Mouse (Mus musculus): ENCODE measurements around the gene Nt5dc2. TPM values are rescaled to one million over a fixed set of nuclear protein-coding genes. Genes with fewer than 3 reads are reported as not detected.

The Nt5dc2 gene
- polyA plus RNA-seq, 1 experiment from 2014 or later = 341 TPM

GRCm38 (mm10) chr14:31173537-31173936 is 42.7 kb downstream of the Nt5dc2 start:
- no peak for ATAC-seq (ENCODE audit: low FRiP score, low read depth)
- H3K4me3 ChIP-seq = no peak overlapping the region
- H3K4me1 ChIP-seq = peaks cover 4% of the 10 kb centered on the region; the same call in 1 of the 2 replicates
- H3K36me3 ChIP-seq = peaks cover 86% of the 10 kb centered on the region
- no peak overlapping the region for H3K27ac ChIP-seq
- no peaks in the 10 kb centered on the region for H3K27me3 ChIP-seq
- no peak overlapping the region for H3K4me2 ChIP-seq (replicated peaks)
- H3K9ac ChIP-seq = no peak overlapping the region
- WGBS = 88% methylated on average over 7 of the region's 7 CpGs
- no peaks in the 10 kb centered on the region for H3K9me3 ChIP-seq

GRCm38 (mm10) chr14:31177287-31177686 is 46.4 kb downstream of the Nt5dc2 start:
- WGBS = 90% methylated on average over 16 of the region's 16 CpGs
- H3K4me1 ChIP-seq = no peaks in the 10 kb centered on the region
- peaks cover 98% of the 10 kb centered on the region for H3K36me3 ChIP-seq
- H3K27me3 ChIP-seq = no peaks in the 10 kb centered on the region
- H3K27ac ChIP-seq = no peak overlapping the region
- no peak overlapping the region for H3K4me3 ChIP-seq
- ATAC-seq (ENCODE audit: low FRiP score, low read depth) = no peak
- no peaks in the 10 kb centered on the region for H3K9me3 ChIP-seq
- no peak overlapping the region for H3K4me2 ChIP-seq (replicated peaks)
- no peak overlapping the region for H3K9ac ChIP-seq

- WGBS = 96% methylated on average over 5 of the region's 5 CpGs
Observed at GRCm38 (mm10) chr14:31177715-31178114, 46.9 kb downstream of the Nt5dc2 start.

GRCm38 (mm10) chr14:31179677-31180365 is 49.0 kb downstream of the Nt5dc2 start:
- no peak for ATAC-seq (ENCODE audit: low FRiP score, low read depth)
- Histone ChIP-seq H3K9ac (no peak overlapping the region), H3K27ac (no peak overlapping the region), H3K4me3 (no peak overlapping the region), H3K4me2 (replicated peaks) (no peak overlapping the region), H3K9me3 (no peaks in the 10 kb centered on the region), H3K4me1 (no peaks in the 10 kb centered on the region), H3K36me3 (peaks cover 98% of the 10 kb centered on the region), H3K27me3 (no peaks in the 10 kb centered on the region)
- WGBS = 93% methylated on average over 12 of the region's 12 CpGs

More at GRCm38 (mm10) chr14:31177715-31178114, 46.9 kb downstream of the Nt5dc2 start:
- H3K9ac ChIP-seq = no peak overlapping the region
- peaks cover 98% of the 10 kb centered on the region for H3K36me3 ChIP-seq
- no peak for ATAC-seq (ENCODE audit: low FRiP score, low read depth)
- no peaks in the 10 kb centered on the region for H3K4me1 ChIP-seq
- no peaks in the 10 kb centered on the region for H3K9me3 ChIP-seq
- H3K27me3 ChIP-seq = no peaks in the 10 kb centered on the region
- no peak overlapping the region for H3K4me3 ChIP-seq
- H3K4me2 ChIP-seq (replicated peaks) = no peak overlapping the region
- H3K27ac ChIP-seq = no peak overlapping the region

- Histone ChIP-seq H3K27ac (no peak overlapping the region), H3K9me3 (no peaks in the 10 kb centered on the region), H3K4me2 (replicated peaks) (no peak overlapping the region), H3K4me3 (no peak overlapping the region), H3K4me1 (no peaks in the 10 kb centered on the region), H3K27me3 (no peaks in the 10 kb centered on the region), H3K36me3 (peaks cover 98% of the 10 kb centered on the region), H3K9ac (no peak overlapping the region)
- WGBS = 78% methylated on average over 4 of the region's 4 CpGs
- ATAC-seq (ENCODE audit: low FRiP score, low read depth) = no peak
Observed at GRCm38 (mm10) chr14:31181512-31181911, 50.7 kb downstream of the Nt5dc2 start.

- Histone ChIP-seq H3K4me2 (replicated peaks) (no peak overlapping the region), H3K27me3 (no peaks in the 10 kb centered on the region), H3K9me3 (no peaks in the 10 kb centered on the region), H3K36me3 (peaks cover 98% of the 10 kb centered on the region), H3K4me3 (no peak overlapping the region), H3K27ac (no peak overlapping the region), H3K9ac (no peak overlapping the region), H3K4me1 (no peaks in the 10 kb centered on the region)
- WGBS = 66% methylated on average over 2 of the region's 2 CpGs
- no peak for ATAC-seq (ENCODE audit: low FRiP score, low read depth)
Observed at GRCm38 (mm10) chr14:31182786-31183290, 52.0 kb downstream of the Nt5dc2 start.

GRCm38 (mm10) chr14:31183541-31183940 is 52.7 kb downstream of the Nt5dc2 start:
- 92% methylated on average over 5 of the region's 5 CpGs for WGBS
- H3K4me3 ChIP-seq = no peak overlapping the region
- H3K27ac ChIP-seq = no peak overlapping the region
- H3K4me1 ChIP-seq = no peaks in the 10 kb centered on the region
- no peak for ATAC-seq (ENCODE audit: low FRiP score, low read depth)
- no peak overlapping the region for H3K9ac ChIP-seq
- no peak overlapping the region for H3K4me2 ChIP-seq (replicated peaks)
- H3K27me3 ChIP-seq = no peaks in the 10 kb centered on the region
- H3K36me3 ChIP-seq = peaks cover 100% of the 10 kb centered on the region
- H3K9me3 ChIP-seq = no peaks in the 10 kb centered on the region

- WGBS = 94% methylated on average over 12 of the region's 12 CpGs
- no peaks in the 10 kb centered on the region for H3K9me3 ChIP-seq
- no peak for ATAC-seq (ENCODE audit: low FRiP score, low read depth)
Observed at GRCm38 (mm10) chr14:31184195-31184594, 53.3 kb downstream of the Nt5dc2 start.

GRCm38 (mm10) chr14:31186656-31187055 is 55.8 kb downstream of the Nt5dc2 start:
- H3K4me3 ChIP-seq = no peak overlapping the region
- H3K4me1 ChIP-seq = no peaks in the 10 kb centered on the region
- 84% methylated on average over 4 of the region's 4 CpGs for WGBS
- no peak overlapping the region for H3K4me2 ChIP-seq (replicated peaks)
- no peak overlapping the region for H3K27ac ChIP-seq
- H3K9me3 ChIP-seq = no peaks in the 10 kb centered on the region
- H3K36me3 ChIP-seq = peaks cover 100% of the 10 kb centered on the region
- no peak for ATAC-seq (ENCODE audit: low FRiP score, low read depth)
- no peak overlapping the region for H3K9ac ChIP-seq
- no peaks in the 10 kb centered on the region for H3K27me3 ChIP-seq

More at GRCm38 (mm10) chr14:31184195-31184594, 53.3 kb downstream of the Nt5dc2 start:
- no peak overlapping the region for H3K4me3 ChIP-seq
- H3K36me3 ChIP-seq = peaks cover 100% of the 10 kb centered on the region
- H3K9ac ChIP-seq = no peak overlapping the region
- H3K27me3 ChIP-seq = no peaks in the 10 kb centered on the region
- H3K4me2 ChIP-seq (replicated peaks) = no peak overlapping the region
- H3K4me1 ChIP-seq = no peaks in the 10 kb centered on the region
- H3K27ac ChIP-seq = no peak overlapping the region

Other genes starting within 250 kb of the Nt5dc2 start
- gene Itih4, start 244.6 kb upstream of the Nt5dc2 start, polyA plus RNA-seq (2015; fragmentation: Nextera tagmentation; extraction: Ambion mirVana) = 0.06 TPM in 2 replicates
- 0.06 and 0.47 TPM in 2 replicates for gene Itih3, start 207.3 kb upstream of the Nt5dc2 start, polyA plus RNA-seq (2015; fragmentation: Nextera tagmentation; extraction: Ambion mirVana)
- 0.06 TPM in 1 of 2 replicates, not detected in the other for gene Itih1, start 187.8 kb upstream of the Nt5dc2 start, polyA plus RNA-seq (2015; fragmentation: Nextera tagmentation; extraction: Ambion mirVana)
- 15.0 and 15.7 TPM in 2 replicates for gene Nek4, start 179.7 kb upstream of the Nt5dc2 start, polyA plus RNA-seq (2015; fragmentation: Nextera tagmentation; extraction: Ambion mirVana)
- 64.8 and 67.2 TPM in 2 replicates for gene Glt8d1, start 129.7 kb upstream of the Nt5dc2 start, polyA plus RNA-seq (2015; fragmentation: Nextera tagmentation; extraction: Ambion mirVana)
- 398 and 413 TPM in 2 replicates for gene Spcs1, start 129.4 kb upstream of the Nt5dc2 start, polyA plus RNA-seq (2015; fragmentation: Nextera tagmentation; extraction: Ambion mirVana)
- 148 and 156 TPM in 2 replicates for gene Pbrm1, start 111.9 kb upstream of the Nt5dc2 start, polyA plus RNA-seq (2015; fragmentation: Nextera tagmentation; extraction: Ambion mirVana)
- gene Gnl3, start 111.9 kb upstream of the Nt5dc2 start, polyA plus RNA-seq (2015; fragmentation: Nextera tagmentation; extraction: Ambion mirVana) = 115 and 120 TPM in 2 replicates
- gene Smim4, start 2.1 kb upstream of the Nt5dc2 start, polyA plus RNA-seq (2015; fragmentation: Nextera tagmentation; extraction: Ambion mirVana) = 68.5 and 70.1 TPM in 2 replicates
- gene Stab1, start 37.6 kb downstream of the Nt5dc2 start, polyA plus RNA-seq (2015; fragmentation: Nextera tagmentation; extraction: Ambion mirVana) = 26.2 and 29.4 TPM in 2 replicates
- gene Tnnc1, start 77.3 kb downstream of the Nt5dc2 start, polyA plus RNA-seq (2015; fragmentation: Nextera tagmentation; extraction: Ambion mirVana) = 373 and 377 TPM in 2 replicates
- 457 and 480 TPM in 2 replicates for gene Nisch, start 85.9 kb downstream of the Nt5dc2 start, polyA plus RNA-seq (2015; fragmentation: Nextera tagmentation; extraction: Ambion mirVana)
- 1.1 and 1.3 TPM in 2 replicates for gene Sema3g, start 86.8 kb downstream of the Nt5dc2 start, polyA plus RNA-seq (2015; fragmentation: Nextera tagmentation; extraction: Ambion mirVana)
- gene Phf7, start 120.3 kb downstream of the Nt5dc2 start, polyA plus RNA-seq (2015; fragmentation: Nextera tagmentation; extraction: Ambion mirVana) = 12.9 and 13.5 TPM in 2 replicates
- gene Bap1, start 120.4 kb downstream of the Nt5dc2 start, polyA plus RNA-seq (2015; fragmentation: Nextera tagmentation; extraction: Ambion mirVana) = 103 and 104 TPM in 2 replicates
- 6.6 and 8.1 TPM in 2 replicates for gene Dnah1, start 192.8 kb downstream of the Nt5dc2 start, polyA plus RNA-seq (2015; fragmentation: Nextera tagmentation; extraction: Ambion mirVana)
- 40.0 and 41.4 TPM in 2 replicates for gene Capn7, start 205.6 kb downstream of the Nt5dc2 start, polyA plus RNA-seq (2015; fragmentation: Nextera tagmentation; extraction: Ambion mirVana)